Mouse (Mus musculus): ENCODE results near the gene Grpel1. TPM values are rescaled to one million over a fixed set of nuclear protein-coding genes. Genes with fewer than 3 reads are reported as not detected.

Grpel1 gene
- polyA plus RNA-seq, 1 experiment from 2014 or later, result 53.2 TPM

- Histone ChIP-seq H3K4me2 (no peak overlapping the region), H3K9me3 (ENCODE audit: low read depth, low read length) (no peaks in the 10 kb centered on the region), H3K36me3 (ENCODE audit: insufficient read depth) (no peaks in the 10 kb centered on the region), H3K27ac (ENCODE audit: low read depth) (no peak overlapping the region), H3K4me3 (ENCODE audit: low read depth, low read length) (no peak overlapping the region), H3K9ac (no peak overlapping the region), H3K27me3 (ENCODE audit: insufficient read depth, low read length) (peaks cover 5% of the 10 kb centered on the region; the same call in 1 of the 2 replicates), H3K4me1 (ENCODE audit: insufficient read depth) (no peaks in the 10 kb centered on the region)
- DNase-seq (no peak), ATAC-seq (ENCODE audit: insufficient read depth) (no peak)
- TF ChIP-seq CTCF (IDR thresholded peaks at IDR 0.05; ENCODE audit: low read depth), result no peak
- 86% methylated on average over 12 of the region's 12 CpGs for WGBS
These were observed 16.9 kb upstream of the Grpel1 start for GRCm38 (mm10) chr5:36447872-36448271.

DNA sequence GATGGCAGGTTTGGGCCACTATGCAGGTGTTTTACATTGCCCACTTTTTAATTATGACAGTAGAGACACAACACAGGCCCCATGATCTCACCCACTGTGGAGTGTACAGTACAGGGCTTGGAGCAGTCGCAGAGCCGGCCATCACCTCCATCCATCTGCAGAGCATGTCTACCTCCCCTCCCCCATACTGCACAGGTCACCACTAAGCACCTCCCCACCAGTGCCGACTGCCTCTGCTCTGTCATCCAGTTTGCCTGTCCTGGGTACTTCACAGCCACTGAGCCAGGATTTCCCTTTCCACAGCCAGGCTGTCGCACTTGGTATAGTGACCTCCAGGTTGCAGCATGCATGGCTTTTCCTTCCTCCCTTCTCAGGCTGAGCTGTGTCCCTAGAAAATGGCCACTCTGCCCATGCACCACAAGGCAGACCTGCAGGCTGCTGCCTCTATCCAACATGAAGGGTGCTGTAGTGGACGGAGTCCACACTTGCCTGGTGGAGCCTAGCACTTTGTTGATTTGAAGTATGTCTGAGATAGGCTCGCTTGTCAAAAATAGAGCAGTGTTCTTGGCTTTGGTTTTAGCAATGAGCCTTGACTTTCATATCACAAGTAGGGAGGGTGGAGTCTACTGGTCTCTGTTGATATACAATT lies 15.0 kb upstream of the Grpel1 start:
- Histone ChIP-seq H3K9ac (no peak overlapping the region), H3K27me3 (ENCODE audit: insufficient read depth, low read length) (peaks cover 5% of the 10 kb centered on the region; the same call in 1 of the 2 replicates), H3K4me2 (no peak overlapping the region), H3K4me3 (ENCODE audit: low read depth, low read length) (no peak overlapping the region), H3K9me3 (ENCODE audit: low read depth, low read length) (no peaks in the 10 kb centered on the region), H3K36me3 (ENCODE audit: insufficient read depth) (no peaks in the 10 kb centered on the region), H3K4me1 (ENCODE audit: insufficient read depth) (no peaks in the 10 kb centered on the region), H3K27ac (ENCODE audit: low read depth) (no peak overlapping the region)
- ATAC-seq (ENCODE audit: insufficient read depth), result no peak
- no peak for TF ChIP-seq CTCF (IDR thresholded peaks at IDR 0.05; ENCODE audit: low read depth)
- DNase-seq, result no peak
- 50% methylated on average over 6 of the region's 6 CpGs for WGBS

DNA sequence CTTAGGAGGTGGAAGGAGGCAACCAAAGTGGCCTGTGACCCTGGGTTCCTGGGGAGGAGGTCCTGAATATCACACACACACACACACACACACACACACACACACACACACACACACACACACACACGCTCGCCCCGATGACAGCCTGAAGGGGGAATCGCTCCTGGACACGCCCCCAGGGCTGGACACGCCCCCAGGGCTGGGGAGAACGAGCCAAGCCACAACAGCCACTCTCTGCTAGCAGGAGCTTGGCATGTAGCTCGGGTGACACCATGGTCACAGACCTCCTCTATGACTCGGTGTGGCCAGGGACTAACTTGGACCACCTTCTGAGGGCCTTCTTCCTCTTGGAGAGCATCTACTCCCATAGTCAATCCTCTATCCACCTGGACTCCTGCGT lies 13.7 kb upstream of the Grpel1 start:
- peak; percentile 47 for DNase-seq

GRCm38 (mm10) chr5:36451872-36452389 lies 12.9 kb upstream of the Grpel1 start:
- Histone ChIP-seq H3K4me1 (ENCODE audit: insufficient read depth) (no peaks in the 10 kb centered on the region), H3K4me2 (no peak overlapping the region), H3K27me3 (ENCODE audit: insufficient read depth, low read length) (peaks cover 4% of the 10 kb centered on the region; the same call in 1 of the 2 replicates), H3K9me3 (ENCODE audit: low read depth, low read length) (no peaks in the 10 kb centered on the region), H3K27ac (ENCODE audit: low read depth) (no peak overlapping the region), H3K4me3 (ENCODE audit: low read depth, low read length) (no peak overlapping the region), H3K9ac (no peak overlapping the region), H3K36me3 (ENCODE audit: insufficient read depth) (no peaks in the 10 kb centered on the region)
- WGBS, result 74% methylated on average over 10 of the region's 10 CpGs
- TF ChIP-seq CTCF (IDR thresholded peaks at IDR 0.05; ENCODE audit: low read depth), result no peak
- no peak for ATAC-seq (ENCODE audit: insufficient read depth)
- DNase-seq, result no peak

More for the DNA sequence above, 13.7 kb upstream of the Grpel1 start:
- no peak overlapping the region for H3K4me3 ChIP-seq (ENCODE audit: low read depth, low read length)
- no peak for TF ChIP-seq CTCF (IDR thresholded peaks at IDR 0.05; ENCODE audit: low read depth)
- ATAC-seq (ENCODE audit: insufficient read depth), result no peak; the same call in 1 of the 2 replicates
- no peak overlapping the region for H3K9ac ChIP-seq
- no peaks in the 10 kb centered on the region for H3K4me1 ChIP-seq (ENCODE audit: insufficient read depth)
- WGBS, result 16% methylated on average over 8 of the region's 10 CpGs
- H3K27me3 ChIP-seq (ENCODE audit: insufficient read depth, low read length), result no peaks in the 10 kb centered on the region; the same call in 1 of the 2 replicates
- no peak overlapping the region for H3K4me2 ChIP-seq
- H3K9me3 ChIP-seq (ENCODE audit: low read depth, low read length), result no peaks in the 10 kb centered on the region
- H3K27ac ChIP-seq (ENCODE audit: low read depth), result no peak overlapping the region
- H3K36me3 ChIP-seq (ENCODE audit: insufficient read depth), result no peaks in the 10 kb centered on the region

DNA sequence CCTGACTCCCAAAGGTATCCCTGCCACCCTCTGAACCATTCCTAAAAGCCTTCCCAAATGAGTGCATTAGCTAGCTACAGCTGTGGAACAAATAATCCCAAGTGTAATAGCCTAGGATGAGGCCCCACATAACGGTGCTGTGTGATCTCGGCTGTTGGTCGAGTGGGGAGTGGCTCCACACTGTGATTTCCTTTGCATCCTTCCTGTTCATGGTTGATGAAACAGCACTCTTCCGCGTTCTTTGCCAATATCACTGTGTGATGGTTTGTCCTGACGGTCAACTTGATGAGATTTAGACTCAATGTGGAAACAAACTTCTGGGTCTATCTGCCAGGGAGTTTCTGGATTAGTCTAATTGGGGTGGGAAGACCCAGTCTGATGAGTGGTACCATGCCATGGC lies 12.0 kb upstream of the Grpel1 start:
- Histone ChIP-seq H3K9ac (no peak overlapping the region), H3K27me3 (ENCODE audit: insufficient read depth, low read length) (peaks cover 4% of the 10 kb centered on the region; the same call in 1 of the 2 replicates), H3K4me1 (ENCODE audit: insufficient read depth) (no peaks in the 10 kb centered on the region), H3K9me3 (ENCODE audit: low read depth, low read length) (no peaks in the 10 kb centered on the region), H3K27ac (ENCODE audit: low read depth) (no peak overlapping the region), H3K4me3 (ENCODE audit: low read depth, low read length) (no peak overlapping the region), H3K4me2 (no peak overlapping the region), H3K36me3 (ENCODE audit: insufficient read depth) (no peaks in the 10 kb centered on the region)
- WGBS, result 67% methylated on average over 6 of the region's 6 CpGs
- ATAC-seq (ENCODE audit: insufficient read depth) (no peak), DNase-seq (no peak)
- TF ChIP-seq CTCF (IDR thresholded peaks at IDR 0.05; ENCODE audit: low read depth), result no peak

- DNase-seq, result no peak
- Histone ChIP-seq H3K4me2 (no peak overlapping the region), H3K9ac (no peak overlapping the region), H3K36me3 (ENCODE audit: insufficient read depth) (no peaks in the 10 kb centered on the region), H3K4me1 (ENCODE audit: insufficient read depth) (no peaks in the 10 kb centered on the region), H3K9me3 (ENCODE audit: low read depth, low read length) (no peaks in the 10 kb centered on the region), H3K4me3 (ENCODE audit: low read depth, low read length) (no peak overlapping the region), H3K27me3 (ENCODE audit: insufficient read depth, low read length) (peaks cover 4% of the 10 kb centered on the region; the same call in 1 of the 2 replicates), H3K27ac (ENCODE audit: low read depth) (no peak overlapping the region)
- WGBS, result 70% methylated on average over 4 of the region's 4 CpGs
- ATAC-seq (ENCODE audit: insufficient read depth), result no peak
- TF ChIP-seq CTCF (IDR thresholded peaks at IDR 0.05; ENCODE audit: low read depth), result no peak
These were observed 7.1 kb upstream of the Grpel1 start for GRCm38 (mm10) chr5:36457706-36458105.

- Histone ChIP-seq H3K4me2 (no peak overlapping the region), H3K4me1 (ENCODE audit: insufficient read depth) (no peaks in the 10 kb centered on the region), H3K9ac (no peak overlapping the region), H3K36me3 (ENCODE audit: insufficient read depth) (no peaks in the 10 kb centered on the region), H3K4me3 (ENCODE audit: low read depth, low read length) (no peak overlapping the region), H3K27ac (ENCODE audit: low read depth) (no peak overlapping the region), H3K9me3 (ENCODE audit: low read depth, low read length) (no peaks in the 10 kb centered on the region), H3K27me3 (ENCODE audit: insufficient read depth, low read length) (peaks cover 4% of the 10 kb centered on the region; the same call in 1 of the 2 replicates)
- 9% methylated on average over 4 of the region's 4 CpGs for WGBS
- ATAC-seq (ENCODE audit: insufficient read depth), result no peak
- TF ChIP-seq CTCF (IDR thresholded peaks at IDR 0.05; ENCODE audit: low read depth), result peak; percentile 70
- peak; percentile 67 for DNase-seq
These were observed 5.9 kb upstream of the Grpel1 start for GRCm38 (mm10) chr5:36458926-36459325.
